Comparison of ENCODE assay signal across 15 mouse cellular contexts in the genomic region with DNA sequence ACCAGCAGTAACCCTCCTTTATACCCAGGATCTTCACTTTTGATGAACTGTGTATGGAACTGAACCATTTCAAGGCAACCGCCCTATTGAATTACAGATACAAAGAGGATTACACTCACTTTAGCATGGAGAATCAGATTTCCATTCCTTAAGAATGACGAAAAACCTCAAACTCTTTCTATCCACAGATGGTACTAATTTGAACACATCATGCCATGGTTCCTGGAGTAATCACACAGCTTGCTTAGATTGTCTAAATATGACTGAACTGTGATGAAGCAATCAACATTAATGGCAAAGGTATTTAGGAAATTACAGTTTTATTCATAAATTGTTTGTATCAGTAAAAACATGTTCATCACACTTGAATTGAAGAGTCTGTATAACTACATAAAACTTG.
"Had no signal": no experiment of that assay in that cellular context is flagged by ENCODE, and none has a peak within 500 bp of the region (broad histone marks: within the 10 kb centered on the region; RNA-seq: fewer than 3 reads in every experiment).

No protein-coding gene starts in this region.

- H3K36me3 ChIP-seq: limb, embryonic 13.5 days; liver, embryonic 12.5 days; midbrain, embryonic 15.5 days; neural tube, embryonic 13.5 days; stomach, embryonic 15.5 days had no signal

- H3K9ac ChIP-seq: limb, embryonic 13.5 days; liver, embryonic 12.5 days; lung, embryonic 14.5 days; midbrain, embryonic 15.5 days; neural tube, embryonic 13.5 days; stomach, embryonic 15.5 days had no signal

- H3K9me3 ChIP-seq: limb, embryonic 13.5 days; liver, embryonic 12.5 days; midbrain, embryonic 15.5 days; neural tube, embryonic 13.5 days; stomach, embryonic 15.5 days had no signal

- H3K27me3 ChIP-seq: limb, embryonic 13.5 days; liver, embryonic 12.5 days; megakaryocyte, embryonic 14.5 days; midbrain, embryonic 15.5 days; neural tube, embryonic 13.5 days; stomach, embryonic 15.5 days had no signal

- H3K4me2 ChIP-seq: limb, embryonic 13.5 days; liver, embryonic 12.5 days; lung, embryonic 14.5 days; midbrain, embryonic 11.5 days; midbrain, embryonic 15.5 days; neural tube, embryonic 13.5 days; stomach, embryonic 15.5 days had no signal

- ATAC-seq: liver, embryonic 12.5 days; midbrain, embryonic 15.5 days had no signal

- H3K27ac ChIP-seq: limb, embryonic 13.5 days; liver, embryonic 12.5 days; macrophage; midbrain, embryonic 15.5 days; neural tube, embryonic 13.5 days; stomach, embryonic 15.5 days had no signal

- H3K4me3 ChIP-seq: limb, embryonic 13.5 days; liver, embryonic 12.5 days; megakaryocyte, embryonic 14.5 days; midbrain, embryonic 15.5 days; neural tube, embryonic 13.5 days; stomach, embryonic 15.5 days had no signal

- H3K4me1 ChIP-seq: limb, embryonic 13.5 days; liver, embryonic 12.5 days; megakaryocyte, embryonic 14.5 days; midbrain, embryonic 15.5 days; neural tube, embryonic 13.5 days; stomach, embryonic 15.5 days had no signal

- DNase-seq: kidney, adult 2 months; kidney, postnatal 25 days; layer of hippocampus, adult 9-11 months; lung, embryonic 14.5 days; lung, postnatal 10 days; right cerebral cortex, postnatal 14 days; thymus, postnatal 4 days had no signal
